Mouse (Mus musculus) layer of hippocampus, adult 11-12 months (tissue): ENCODE data around the gene Slc38a8.

ENCODE experiments used
- DNase-seq: peaks from one replicate; pipeline ENCODE4 v3.0.0; 2022; ENCODE audit warnings: low spot score

The Slc38a8 gene

GRCm38 (mm10) chr8:119484145-119484896 is 17.2 kb downstream of the Slc38a8 start:
- no peak for DNase-seq

GRCm38 (mm10) chr8:119478684-119479083 is 22.8 kb downstream of the Slc38a8 start:
- DNase-seq = no peak

- DNase-seq = no peak
These were observed 33.4 kb downstream of the Slc38a8 start for GRCm38 (mm10) chr8:119468091-119468490.

- no peak for DNase-seq
These were observed 34.7 kb downstream of the Slc38a8 start for GRCm38 (mm10) chr8:119466794-119467193.

- DNase-seq = peak; percentile 70
These were observed 35.4 kb downstream of the Slc38a8 start for GRCm38 (mm10) chr8:119466105-119466504.

GRCm38 (mm10) chr8:119463709-119464108 is 37.8 kb downstream of the Slc38a8 start:
- DNase-seq = peak; percentile 49

GRCm38 (mm10) chr8:119461356-119461755 is 40.1 kb downstream of the Slc38a8 start:
- DNase-seq = no peak

GRCm38 (mm10) chr8:119459724-119460123 is 41.8 kb downstream of the Slc38a8 start:
- no peak for DNase-seq

- DNase-seq = no peak
These were observed 45.5 kb downstream of the Slc38a8 start for GRCm38 (mm10) chr8:119456045-119456444.

GRCm38 (mm10) chr8:119452919-119453318 is 48.6 kb downstream of the Slc38a8 start:
- no peak for DNase-seq

- DNase-seq = no peak
These were observed 50.4 kb downstream of the Slc38a8 start for GRCm38 (mm10) chr8:119451131-119451530.

GRCm38 (mm10) chr8:119449627-119450026 is 51.9 kb downstream of the Slc38a8 start:
- peak; percentile 61 for DNase-seq

- no peak for DNase-seq
These were observed 53.7 kb downstream of the Slc38a8 start for GRCm38 (mm10) chr8:119447781-119448170.

- DNase-seq = no peak
These were observed 54.3 kb downstream of the Slc38a8 start for GRCm38 (mm10) chr8:119446990-119447780.

GRCm38 (mm10) chr8:119446211-119446989 is 55.1 kb downstream of the Slc38a8 start, which contains the start of gene Necab2:
Gene Necab2 (plus strand): TSS chr8:119446719.
- DNase-seq = peak; percentile 93

GRCm38 (mm10) chr8:119442970-119443369 is 58.5 kb downstream of the Slc38a8 start:
- no peak for DNase-seq

GRCm38 (mm10) chr8:119442013-119442412 is 59.5 kb downstream of the Slc38a8 start:
- no peak for DNase-seq

GRCm38 (mm10) chr8:119440952-119441270 is 60.6 kb downstream of the Slc38a8 start:
- no peak for DNase-seq

GRCm38 (mm10) chr8:119440250-119440951 is 61.1 kb downstream of the Slc38a8 start:
- peak; percentile 74 for DNase-seq

GRCm38 (mm10) chr8:119439893-119440249 is 61.6 kb downstream of the Slc38a8 start:
- no peak for DNase-seq

- DNase-seq = no peak
These were observed 62.1 kb downstream of the Slc38a8 start for GRCm38 (mm10) chr8:119439424-119439823.

GRCm38 (mm10) chr8:119438876-119439275 is 62.6 kb downstream of the Slc38a8 start:
- no peak for DNase-seq
